Mouse (Mus musculus) small intestine, adult 2 months (tissue): ENCODE measurements around the gene Pcgf3.

Experiments
- CTCF ChIP-seq: fragments of 200-500 bp; IDR thresholded peaks from 2 replicates; pipeline ENCODE4 v1.5.1; 2012; ENCODE audit warnings: low read depth, mild to moderate bottlenecking, control low read depth, inconsistent platforms, low read length, moderate library complexity, mixed read lengths; ENCODE audit not compliant: insufficient replicate concordance, insufficient read length; ENCODE audit errors: extremely low read depth
- POLR2A ChIP-seq: fragments of 200-500 bp; IDR thresholded peaks from 2 replicates; pipeline ENCODE4 v1.6.1; 2012; ENCODE audit warnings: low read depth, mild to moderate bottlenecking, control low read depth, inconsistent platforms, low read length, moderate library complexity

DNA sequence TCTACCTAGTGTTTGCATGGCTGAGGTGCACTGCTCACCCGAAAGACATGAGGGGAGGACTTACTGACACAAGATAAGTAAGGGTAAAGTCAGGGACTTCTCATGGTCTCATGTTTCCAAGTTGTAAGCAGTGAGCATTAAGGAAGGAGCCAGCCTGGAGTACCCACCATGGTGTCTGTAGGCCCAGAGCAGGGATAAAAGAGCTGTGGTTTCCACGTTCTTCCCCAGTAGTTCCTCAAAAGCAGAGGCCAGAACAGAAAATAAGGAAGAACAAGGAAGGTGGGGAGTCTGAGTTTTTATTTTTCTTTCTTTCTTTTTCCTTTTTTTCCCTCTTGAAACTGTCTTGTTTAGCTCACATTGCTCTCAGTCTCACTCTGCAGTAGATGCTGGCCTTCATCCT lies 46.3 kb upstream of the Pcgf3 start:
- TF ChIP-seq CTCF: no peak
- no peak for TF ChIP-seq POLR2A
